Mouse (Mus musculus): Measurements from ENCODE around the gene Sf3b3. TPM values are rescaled to one million over a fixed set of nuclear protein-coding genes. Genes with fewer than 3 reads are reported as not detected.
"Not testable (repeated sequence)": the region's sequence is repeated elsewhere in the genome, so short reads cannot be mapped to it uniquely, and the experiment has no call there.

The Sf3b3 gene
- total RNA-seq (2021), result 10 to 100 TPM; 56.0 to 58.3 TPM

DNA sequence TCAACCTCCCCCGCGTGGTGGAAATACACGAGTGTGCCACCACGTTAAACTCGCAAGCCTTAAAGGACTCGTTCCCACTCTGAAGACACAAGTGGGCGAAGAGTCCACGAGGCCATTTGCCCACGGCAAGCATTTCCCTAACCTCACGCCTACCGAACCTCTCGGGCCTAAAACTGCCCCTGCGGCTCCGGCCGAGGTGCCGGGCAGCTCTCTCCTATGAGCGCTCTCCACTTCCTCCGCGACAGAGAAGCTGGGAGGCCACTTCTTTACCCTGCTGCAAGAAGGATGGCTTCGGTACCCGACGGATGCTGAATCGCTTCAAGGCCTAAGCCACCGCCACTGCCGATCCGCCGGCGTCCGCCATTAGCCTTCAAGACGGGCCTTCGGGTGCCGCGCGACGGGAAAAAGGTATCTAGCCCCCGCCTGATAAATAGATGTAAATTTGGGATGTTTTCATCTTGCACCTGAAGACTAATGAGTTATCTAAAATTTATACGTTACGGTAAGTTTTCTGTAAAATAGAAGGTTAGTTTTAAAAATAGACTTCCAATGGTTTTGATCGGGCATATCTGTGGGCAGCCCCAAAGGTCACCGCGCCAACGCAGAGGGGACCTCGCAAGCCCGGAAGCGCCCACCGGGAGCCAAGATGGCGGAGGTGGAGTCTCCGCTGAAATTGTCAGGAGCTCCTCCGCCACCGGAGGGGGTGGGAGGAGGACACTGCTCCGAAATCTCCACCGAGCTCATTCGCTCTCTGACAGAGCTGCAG, at the start of gene Sf3b3, which contains the start of gene Cog4:
Sf3b3 (minus strand) TSS at position 383 of the 766 bp plus-strand sequence.
Cog4 (plus strand) TSS at position 196 of the 766 bp plus-strand sequence.
- intact Hi-C loops (cut with DNase I), result loop anchor here (5.0 kb wide), 1 partner anchor 99 kb away; no protein-coding TSS in a partner anchor
- DNase-seq (ENCODE audit: extremely low spot score in 1 of 2, low spot score in 2 of 2), result peak; percentile 73 to 92

DNA sequence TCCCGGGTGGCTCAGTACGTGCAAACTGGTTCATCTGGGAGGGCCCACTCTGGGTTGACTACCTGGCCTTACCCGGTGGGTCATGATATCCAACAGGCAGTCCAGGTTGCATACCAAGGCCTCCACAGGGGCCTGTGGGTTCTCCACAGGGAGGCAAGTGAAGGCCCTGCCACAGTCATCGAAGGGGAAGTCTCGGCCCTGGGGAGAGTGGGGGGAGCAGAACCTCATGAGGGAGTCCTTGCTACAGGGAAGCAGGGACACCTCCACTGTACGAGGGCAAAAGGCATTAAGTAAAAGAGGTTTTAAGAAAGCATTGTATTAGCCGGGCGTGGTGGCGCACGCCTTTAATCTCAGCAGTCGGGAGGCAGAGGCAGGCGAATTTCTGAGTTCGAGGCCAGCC, 49.2 kb upstream of the Sf3b3 start:
- DNase-seq (ENCODE audit: extremely low spot score in 1 of 2, low spot score in 2 of 2), result no peak
- intact Hi-C loops (cut with DNase I), result no loop called here

DNA sequence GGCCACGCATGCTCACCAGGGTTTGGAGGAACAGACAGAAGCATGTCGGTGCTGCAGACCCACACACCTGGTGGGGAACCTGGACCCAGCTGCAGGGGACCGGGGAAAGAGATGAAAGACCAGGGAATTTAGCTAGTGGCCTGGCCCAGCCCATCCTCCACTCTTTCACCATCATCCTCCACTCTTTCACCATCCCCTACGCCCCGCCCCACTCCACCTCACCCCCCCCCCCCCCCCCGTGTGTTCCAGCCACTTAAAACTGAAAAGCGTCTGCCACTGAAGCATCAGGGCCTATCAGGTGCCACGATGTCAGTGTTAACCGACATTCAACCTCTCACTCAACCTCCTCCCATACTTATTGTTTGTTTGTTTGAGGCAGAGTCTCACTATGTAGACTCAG, 48.7 kb upstream of the Sf3b3 start:
- no peak for DNase-seq (ENCODE audit: extremely low spot score in 1 of 2, low spot score in 2 of 2)
- intact Hi-C loops (cut with DNase I), result no loop called here

DNA sequence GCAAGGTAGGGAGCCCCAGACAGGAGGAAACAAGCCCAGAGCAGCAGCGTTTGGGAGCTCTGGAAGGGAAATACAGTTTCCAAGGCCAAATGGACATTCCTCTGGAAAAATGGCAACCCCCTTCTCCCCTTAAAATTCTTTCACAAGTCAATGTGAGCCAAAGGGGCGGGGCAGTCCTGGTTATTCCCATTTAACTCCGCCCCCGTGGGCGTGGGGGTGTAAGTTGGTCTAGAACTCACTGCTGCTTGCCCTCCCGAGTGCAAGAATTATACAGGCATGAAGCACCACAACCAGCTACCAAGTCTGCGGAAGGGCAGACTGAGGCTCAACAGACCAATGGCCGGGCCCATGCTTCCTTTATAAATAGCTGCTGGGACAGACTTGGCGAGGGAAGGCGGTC, 48.3 kb upstream of the Sf3b3 start:
- DNase-seq (ENCODE audit: extremely low spot score in 1 of 2, low spot score in 2 of 2), result no peak
- intact Hi-C loops (cut with DNase I), result no loop called here

DNA sequence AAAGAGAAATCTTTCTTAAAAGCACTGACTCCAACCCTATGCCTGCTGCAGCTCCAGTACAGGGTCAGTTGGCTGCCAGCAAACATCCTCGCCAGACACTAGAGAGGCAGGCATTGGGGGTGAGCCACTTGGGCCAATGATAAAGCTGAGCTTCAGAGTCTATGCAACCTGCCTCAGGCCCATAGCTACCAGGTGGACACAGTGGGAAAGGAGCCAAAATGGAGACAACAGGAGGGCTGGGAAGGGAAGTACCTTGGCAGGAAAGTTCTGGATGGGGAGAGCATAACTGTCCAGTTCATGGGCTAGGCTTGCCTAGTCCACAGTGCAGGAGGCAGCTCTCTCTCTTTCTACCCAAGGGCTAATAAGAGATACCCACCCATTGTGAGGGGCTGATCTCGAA, 46.3 kb upstream of the Sf3b3 start:
- no peak for DNase-seq (ENCODE audit: extremely low spot score in 1 of 2, low spot score in 2 of 2)
- intact Hi-C loops (cut with DNase I), result no loop called here

DNA sequence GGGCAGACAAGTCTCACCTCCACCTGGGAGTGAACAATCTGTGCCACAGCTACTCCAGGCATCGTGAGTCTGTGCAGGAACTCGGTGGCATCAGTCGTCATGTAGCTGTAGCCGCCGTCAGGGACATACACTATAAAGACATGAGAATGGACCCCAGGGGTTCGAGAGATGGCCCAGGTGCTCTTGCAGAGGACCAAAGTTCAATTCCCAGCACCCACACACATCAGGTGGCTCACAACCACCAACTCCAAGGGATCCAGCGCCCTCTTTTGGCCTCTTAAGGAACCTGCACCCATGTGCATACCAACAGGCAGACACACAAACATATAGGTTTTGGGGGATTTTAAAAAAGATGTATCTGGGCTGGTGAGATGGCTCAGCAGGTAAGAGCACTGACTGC, 45.5 kb upstream of the Sf3b3 start:
- DNase-seq (ENCODE audit: extremely low spot score in 1 of 2, low spot score in 2 of 2), result no peak
- intact Hi-C loops (cut with DNase I), result no loop called here

DNA sequence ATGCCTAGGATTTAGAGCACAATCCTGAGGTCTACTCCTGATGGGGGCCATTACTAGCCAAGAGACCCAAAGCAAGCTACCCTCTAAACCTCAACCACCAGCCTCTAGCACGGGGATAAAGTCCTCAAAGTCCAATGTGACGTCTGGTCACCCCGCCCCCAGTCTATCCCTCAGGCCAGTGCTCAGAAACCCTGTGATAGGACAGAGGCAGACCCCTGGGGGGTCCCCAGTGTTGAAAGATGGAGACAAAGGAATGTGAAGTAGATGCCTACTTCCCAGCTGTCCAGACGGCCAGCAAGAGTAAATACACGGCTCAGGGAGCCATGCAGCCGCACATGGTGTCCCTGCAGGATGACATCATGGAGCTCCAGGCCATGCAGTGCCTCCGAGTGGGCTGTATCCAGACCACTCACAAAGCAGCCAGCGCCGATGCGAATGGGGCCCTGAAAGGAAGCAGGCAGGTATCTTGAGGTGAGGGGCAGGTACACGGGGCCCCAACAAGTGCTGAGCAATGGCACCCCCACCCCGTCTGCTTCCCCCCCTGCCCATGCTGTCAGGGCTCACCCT, 43.4 kb upstream of the Sf3b3 start:
- DNase-seq (ENCODE audit: extremely low spot score in 1 of 2, low spot score in 2 of 2), result no peak
- intact Hi-C loops (cut with DNase I), result no loop called here

DNA sequence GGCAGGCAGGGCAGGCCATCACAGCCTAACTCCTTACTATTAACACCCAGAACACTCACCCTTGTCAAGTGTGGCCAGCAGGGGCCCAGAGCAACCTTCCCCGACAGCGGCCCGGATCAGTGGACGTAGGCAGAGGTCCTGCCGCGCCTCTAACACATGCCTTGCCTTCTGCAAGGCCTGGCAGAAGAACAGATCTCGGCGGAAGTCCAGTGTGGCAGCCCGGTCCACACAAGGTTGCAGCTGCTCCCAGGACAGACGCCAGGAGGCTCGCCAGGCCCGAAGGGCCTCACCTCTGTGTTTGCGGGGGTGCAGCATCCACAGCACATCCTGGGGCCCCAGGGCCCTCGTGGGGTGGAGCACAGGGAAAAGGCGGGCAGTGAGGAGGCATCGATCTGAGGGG, 42.3 kb upstream of the Sf3b3 start:
- intact Hi-C loops (cut with DNase I), result no loop called here
- DNase-seq (ENCODE audit: extremely low spot score in 1 of 2, low spot score in 2 of 2), result no peak

DNA sequence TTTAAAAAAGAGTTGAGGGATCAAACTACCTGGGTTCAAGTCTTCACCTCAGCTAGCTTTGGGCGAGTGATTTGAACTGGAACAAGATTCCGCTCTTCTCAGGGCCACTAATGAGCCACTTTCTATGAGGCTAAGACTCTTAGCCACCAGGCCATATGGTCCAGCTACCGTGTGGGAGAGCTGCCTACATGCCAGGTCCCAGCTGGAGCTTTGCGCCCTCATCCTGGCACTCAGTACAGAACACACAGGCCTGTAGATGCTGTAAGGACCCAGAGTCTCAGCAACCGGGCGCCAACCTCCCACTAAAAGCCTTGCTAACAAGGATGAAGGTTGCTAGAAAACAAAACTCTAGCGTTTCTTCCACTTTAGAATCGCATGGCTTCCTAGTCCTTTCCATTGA, 41.9 kb upstream of the Sf3b3 start:
- intact Hi-C loops (cut with DNase I), result no loop called here
- no peak for DNase-seq (ENCODE audit: extremely low spot score in 1 of 2, low spot score in 2 of 2)

DNA sequence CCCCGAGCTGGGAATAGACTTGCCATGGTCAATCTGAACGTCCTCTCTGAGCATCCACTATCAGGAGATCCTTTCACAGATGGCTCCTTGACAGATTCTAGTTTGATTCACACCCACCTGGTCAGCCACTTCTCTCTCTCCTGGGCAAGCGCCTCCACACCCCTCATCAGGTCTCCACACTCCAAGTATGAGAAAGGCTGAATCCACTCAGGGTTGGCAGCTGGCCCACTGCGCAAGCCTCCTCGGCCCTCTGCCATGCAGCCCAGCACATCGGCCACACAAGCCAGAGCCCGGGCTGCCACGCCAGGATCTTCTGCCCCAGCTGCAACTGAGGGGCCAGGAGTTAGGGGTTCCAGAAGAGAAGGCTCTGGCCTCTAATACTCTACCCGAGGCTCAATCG, 41.0 kb upstream of the Sf3b3 start:
- intact Hi-C loops (cut with DNase I), result no loop called here
- no peak for DNase-seq (ENCODE audit: extremely low spot score in 1 of 2, low spot score in 2 of 2)

DNA sequence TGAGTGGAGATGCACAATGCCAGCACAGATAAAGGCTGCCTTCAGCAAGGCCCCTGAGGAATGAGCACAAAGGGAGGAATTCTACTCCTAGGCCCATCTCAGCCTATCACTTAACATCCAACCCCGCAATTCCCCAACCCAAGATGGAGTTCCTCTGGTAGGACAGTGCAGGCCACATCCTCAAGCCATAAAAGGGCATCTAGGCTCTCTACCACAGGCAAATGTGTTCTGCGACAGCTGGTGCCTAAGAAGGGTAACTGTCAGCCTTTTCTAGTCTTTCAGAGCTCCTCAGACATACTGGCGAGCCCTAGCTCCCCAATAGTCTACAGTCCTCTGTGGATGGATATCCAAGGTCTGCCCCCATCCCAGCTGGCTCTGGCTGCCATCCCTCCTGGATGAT, 40.0 kb upstream of the Sf3b3 start:
- no peak for DNase-seq (ENCODE audit: extremely low spot score in 1 of 2, low spot score in 2 of 2)
- intact Hi-C loops (cut with DNase I), result no loop called here

DNA sequence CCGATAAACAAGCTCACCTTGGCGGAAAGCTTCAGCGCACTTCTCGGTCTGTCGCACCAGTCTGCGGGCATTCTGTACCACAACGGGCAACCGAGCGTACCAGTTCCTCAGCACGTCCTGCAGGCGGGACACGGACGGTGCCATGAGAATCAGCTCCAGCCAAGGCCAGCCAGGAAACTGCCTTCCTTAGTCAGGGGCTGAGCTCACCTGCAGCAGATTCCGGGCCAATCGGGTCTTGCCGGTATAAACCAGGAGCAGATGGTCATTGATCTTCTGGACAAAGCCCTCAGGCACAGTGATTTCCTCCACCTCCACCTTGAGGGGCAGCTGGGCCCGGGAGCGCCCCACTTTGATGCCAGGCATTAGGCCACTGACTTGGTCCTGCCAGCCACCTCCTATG, 37.2 kb upstream of the Sf3b3 start:
- DNase-seq (ENCODE audit: extremely low spot score in 1 of 2, low spot score in 2 of 2), result no peak
- intact Hi-C loops (cut with DNase I), result no loop called here

DNA sequence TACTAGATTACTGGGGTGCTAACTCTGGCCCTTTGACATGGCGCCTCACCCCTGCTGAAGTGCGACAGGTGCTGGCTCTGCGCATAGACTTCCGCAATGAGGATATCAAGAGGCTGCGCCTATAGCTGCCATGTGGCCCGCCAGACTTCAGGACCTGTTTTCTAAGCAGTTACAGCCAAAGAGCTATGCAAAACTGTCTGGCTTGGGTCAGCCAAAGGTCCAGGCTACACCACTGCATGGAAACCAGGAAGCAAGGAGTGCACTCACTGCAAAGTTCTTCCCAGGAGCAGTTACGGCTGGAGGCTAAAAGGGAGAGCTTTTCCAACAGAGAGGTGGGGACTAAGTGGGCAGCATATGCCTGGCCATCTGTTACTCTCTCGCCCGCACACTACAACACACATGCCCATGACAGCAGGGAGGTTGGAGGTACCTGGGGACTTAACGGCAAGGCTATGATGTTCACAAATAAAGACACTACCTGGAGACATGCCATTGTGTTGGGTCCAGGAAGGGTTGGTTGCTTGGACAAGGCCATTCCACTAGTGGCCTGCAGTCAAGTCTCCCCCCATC, 35.2 kb upstream of the Sf3b3 start:
- DNase-seq (ENCODE audit: extremely low spot score in 1 of 2, low spot score in 2 of 2), result no peak
- intact Hi-C loops (cut with DNase I), result no loop called here

DNA sequence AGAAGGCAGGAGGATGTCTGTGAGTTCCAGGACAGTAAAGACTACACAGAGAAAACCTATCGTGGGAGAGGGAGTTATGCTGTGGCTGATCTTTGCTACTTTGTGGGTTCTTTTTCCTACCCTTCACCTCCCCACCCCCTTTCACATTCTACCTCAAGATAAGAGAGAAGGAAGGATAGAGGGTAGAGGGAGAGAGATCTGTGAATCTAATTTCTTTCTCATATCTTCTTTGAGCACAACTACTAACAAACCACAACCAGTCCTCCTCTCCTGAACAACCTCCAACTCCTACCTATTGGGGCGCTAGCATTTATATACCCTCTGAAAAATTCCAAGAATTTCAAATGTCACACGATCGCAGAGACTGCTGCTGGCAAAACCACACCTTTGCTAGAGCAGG, 31.3 kb upstream of the Sf3b3 start:
- intact Hi-C loops (cut with DNase I), result no loop called here
- DNase-seq (ENCODE audit: extremely low spot score in 1 of 2, low spot score in 2 of 2), result no peak

DNA sequence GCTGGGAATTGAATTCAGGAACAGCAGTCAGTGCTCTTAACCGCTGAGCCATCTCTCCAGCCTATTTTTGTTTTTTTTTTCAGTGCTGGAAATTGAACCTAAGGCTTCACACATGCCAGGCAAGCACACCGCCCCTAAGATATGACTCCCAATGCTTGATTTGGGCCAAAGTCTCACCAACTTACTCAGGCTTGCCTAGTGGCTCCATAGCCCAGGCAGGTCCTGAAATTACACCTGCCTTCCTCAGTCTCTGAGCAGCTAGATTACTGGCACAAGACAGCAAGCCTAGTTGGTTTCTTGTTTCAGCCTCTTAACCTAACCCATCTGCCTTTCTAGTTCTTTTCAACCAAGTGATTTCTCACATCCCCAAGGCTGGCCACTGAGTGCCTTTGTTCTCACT, 23.9 kb upstream of the Sf3b3 start:
- intact Hi-C loops (cut with DNase I), result no loop called here
- no peak for DNase-seq (ENCODE audit: extremely low spot score in 1 of 2, low spot score in 2 of 2)

DNA sequence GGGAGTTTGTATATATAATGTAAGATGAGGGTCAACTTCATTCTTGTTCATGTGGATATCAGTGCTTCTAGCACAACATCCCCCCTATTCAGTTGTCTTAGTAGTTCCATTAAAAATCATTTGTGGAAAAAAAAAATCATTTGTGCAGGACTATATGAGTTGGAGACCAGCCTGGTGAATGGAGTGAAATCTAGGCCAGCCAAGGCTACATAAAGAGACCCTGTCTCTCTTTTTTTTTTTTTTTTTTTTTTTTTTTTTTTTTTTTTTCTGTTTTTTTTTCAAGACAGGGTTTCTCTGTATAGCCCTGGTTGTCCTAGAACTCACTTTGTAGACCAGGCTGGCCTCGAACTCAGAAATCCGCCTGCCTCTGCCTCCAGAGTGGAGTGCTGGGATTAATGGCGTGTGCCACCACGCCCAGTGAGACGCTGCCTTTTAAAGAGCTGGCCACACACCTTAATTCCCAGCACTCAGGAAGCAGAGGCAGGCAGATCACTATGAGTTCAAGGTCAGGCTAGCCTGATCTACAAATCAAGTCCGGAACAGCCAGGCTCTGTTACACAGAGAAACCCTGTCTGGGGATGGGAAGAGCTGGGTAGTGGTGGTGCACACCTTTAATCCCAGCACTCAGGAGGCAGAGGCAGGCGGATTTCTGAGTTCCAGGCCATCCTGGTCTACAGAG, 14.9 kb upstream of the Sf3b3 start:
- DNase-seq (ENCODE audit: extremely low spot score in 1 of 2, low spot score in 2 of 2), result not testable (repeated sequence)
- intact Hi-C loops (cut with DNase I), result loop anchor here (10.0 kb wide), 1 partner anchor 123 kb away; no protein-coding TSS in a partner anchor

DNA sequence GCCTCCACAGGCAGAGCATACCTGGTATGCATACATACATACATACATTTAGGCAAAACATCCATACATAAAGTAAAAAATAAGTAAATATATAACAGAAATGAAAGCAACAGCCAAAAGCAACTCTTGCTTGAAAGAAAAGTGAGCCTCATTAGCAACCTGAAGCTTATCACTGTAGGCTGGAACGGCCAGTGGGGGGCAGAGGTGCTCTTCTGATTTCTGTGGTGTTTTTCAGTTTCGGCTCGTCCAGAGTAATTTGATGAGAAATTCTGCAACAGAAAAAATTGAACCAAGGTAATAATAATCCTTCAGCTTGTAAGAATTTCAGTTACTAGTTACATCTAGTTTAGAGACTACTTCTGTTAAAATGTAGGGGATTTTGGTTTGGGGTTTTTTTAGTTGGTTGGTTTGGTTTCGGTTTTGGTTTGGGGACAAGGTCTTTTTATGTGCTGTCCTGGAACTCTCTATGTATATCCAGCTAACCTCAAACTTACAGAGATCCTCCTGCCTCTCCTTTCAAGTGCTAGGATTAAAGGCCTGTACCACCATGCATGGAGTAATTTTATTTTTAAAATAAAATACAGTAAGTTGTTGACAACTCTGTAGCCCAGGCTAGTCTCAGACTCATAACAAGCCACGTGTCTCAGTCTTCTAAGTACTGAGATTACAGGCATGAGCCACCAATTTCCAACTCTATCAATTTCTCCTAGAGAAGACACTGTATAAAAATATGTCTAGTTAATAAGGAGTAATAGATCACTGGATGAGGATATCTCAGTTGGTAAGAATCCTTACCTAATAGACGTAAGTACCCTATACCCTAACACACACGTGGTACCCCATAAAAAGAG, 13.3 kb upstream of the Sf3b3 start:
- DNase-seq (ENCODE audit: extremely low spot score in 1 of 2, low spot score in 2 of 2), result no peak
- intact Hi-C loops (cut with DNase I), result loop anchor here (10.0 kb wide), 1 partner anchor 125 kb away; no protein-coding TSS in a partner anchor

DNA sequence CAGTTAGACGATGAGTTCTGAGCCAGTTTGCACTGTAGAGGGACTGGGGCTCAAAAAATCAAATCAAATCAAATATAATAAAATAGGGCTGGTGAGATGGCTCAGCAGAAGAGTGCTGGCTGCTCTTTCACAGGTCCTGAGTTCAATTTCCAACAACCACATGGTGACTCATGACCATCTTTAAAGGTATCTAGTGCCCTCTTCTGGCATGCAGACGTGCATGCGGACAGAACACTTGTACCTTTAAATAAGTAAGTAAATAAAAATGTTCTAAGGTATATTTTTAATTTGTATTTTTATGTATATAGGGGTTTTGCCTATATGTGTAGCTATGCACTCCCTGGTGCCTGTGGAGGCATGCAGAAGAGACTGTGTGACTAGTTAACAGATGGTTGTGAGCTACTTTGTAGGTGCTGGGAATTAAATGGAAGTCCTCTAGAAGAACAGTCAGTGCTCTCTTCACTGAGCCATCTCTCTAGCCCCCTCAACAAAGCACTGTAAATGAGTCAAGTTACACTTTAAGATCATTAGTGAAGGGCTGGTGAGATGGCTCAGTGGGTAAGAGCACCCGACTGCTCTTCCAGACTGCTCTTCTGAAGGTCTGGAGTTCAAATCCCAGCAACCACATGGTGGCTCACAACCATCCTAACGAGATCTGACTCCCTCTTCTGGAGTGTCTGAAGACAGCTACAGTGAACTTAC, 10.3 kb upstream of the Sf3b3 start:
- DNase-seq (ENCODE audit: extremely low spot score in 1 of 2, low spot score in 2 of 2), result no peak
- intact Hi-C loops (cut with DNase I), result no loop called here

All from left cerebral cortex, postnatal 10 days (tissue).